Mouse (Mus musculus) heart, postnatal 14 days (tissue): ENCODE data around the gene Sap30l. TPM values are rescaled to one million over a fixed set of nuclear protein-coding genes. Genes with fewer than 3 reads are reported as not detected.
"Not testable (repeated sequence)": the region's sequence is repeated elsewhere in the genome, so short reads cannot be mapped to it uniquely, and the experiment has no call there.

Experiments
- DNase-seq, 2 experiments: peaks; one replicate each; pipeline ENCODE4 v3.0.0; 2021 to 2022
- intact Hi-C: fragments of 180-260 bp; cut with DNase I; formaldehyde crosslinking; loops from one replicate; pipeline ENCODE4 v1.15.1; 2025
- total RNA-seq, 2 experiments: library from RNA; stranded (reverse); gene quantifications; 2 replicates each; pipeline ENCODE4 v1.2.3; 2021

Sap30l gene
- total RNA-seq, 2 experiments from 2014 or later: 34.3 to 35.6 TPM

DNA sequence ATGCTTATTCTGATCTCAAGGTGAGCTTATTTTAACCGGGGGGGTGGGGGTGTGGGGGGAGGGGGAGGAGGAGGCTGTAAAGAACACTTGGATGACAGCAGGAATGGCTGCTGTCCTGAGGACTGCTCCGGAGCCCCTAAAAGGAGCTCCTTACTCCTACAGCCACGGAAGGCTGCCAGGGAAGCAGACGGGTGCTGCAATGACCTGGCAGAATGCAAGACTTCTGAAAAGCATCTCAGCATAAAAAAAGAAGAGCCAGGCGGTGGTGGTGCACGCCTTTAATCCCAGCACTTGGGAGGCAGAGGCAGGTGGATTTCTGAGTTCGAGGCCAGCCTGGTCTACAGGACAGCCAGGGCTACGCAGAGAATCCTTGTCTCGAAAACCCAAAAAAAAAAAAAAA is 3.6 kb upstream of the Sap30l start:
- intact Hi-C loops: no loop called here
- no peak for DNase-seq

DNA sequence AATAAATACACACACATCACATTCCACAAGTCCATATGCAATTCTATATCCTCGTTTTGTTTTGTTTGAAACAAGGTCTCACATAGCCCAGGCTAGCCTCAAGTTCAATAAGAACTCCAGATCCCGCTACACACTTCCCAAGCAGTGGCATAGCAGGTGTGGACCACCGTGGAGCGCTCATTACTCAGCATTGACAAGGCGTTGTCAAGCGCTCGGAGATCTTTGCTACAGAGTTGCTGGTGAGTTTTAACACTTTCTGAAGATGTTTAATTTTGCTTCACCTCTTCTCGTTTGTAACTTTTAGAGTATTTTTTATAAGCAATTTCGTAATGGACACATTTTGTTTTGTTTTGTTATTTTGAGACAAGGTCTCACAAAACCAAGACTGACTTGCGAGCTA is 2.0 kb upstream of the Sap30l start:
- intact Hi-C loops: no loop called here
- DNase-seq: no peak

DNA sequence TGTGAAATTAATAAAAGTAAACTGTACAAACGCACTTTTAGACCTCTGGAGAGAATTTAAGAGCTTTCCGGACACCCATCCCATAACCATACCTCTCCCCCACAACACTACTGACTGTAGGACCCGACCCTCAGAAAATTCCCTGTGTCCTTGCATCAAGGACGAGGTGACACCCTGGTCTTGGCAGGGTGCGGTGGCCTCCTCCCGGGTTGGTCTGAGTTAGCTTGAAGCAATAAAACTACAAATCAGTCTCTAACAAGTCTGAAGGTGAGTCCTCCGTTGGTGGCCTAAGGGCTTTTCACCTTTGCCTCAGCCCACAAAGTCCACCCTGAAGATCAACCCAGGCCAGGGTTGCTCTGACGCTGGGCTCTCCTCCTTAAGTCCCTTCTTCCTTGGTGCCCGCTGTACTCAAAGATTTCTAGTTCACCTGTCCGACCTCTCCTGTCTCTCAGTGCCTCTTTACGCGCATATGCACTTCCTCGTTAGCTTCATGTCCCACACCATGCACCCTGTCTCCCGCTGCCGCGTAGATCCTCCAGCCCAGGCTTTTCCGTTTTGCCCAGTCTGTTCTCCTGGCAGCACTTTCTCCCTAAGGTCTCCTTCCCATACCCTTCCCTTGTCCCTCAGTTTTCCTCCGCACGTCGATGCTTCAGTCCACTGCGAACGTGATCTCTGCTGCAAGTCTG is 1.0 kb upstream of the Sap30l start:
- DNase-seq: peak in 1 of 2 experiments; percentile 28
- intact Hi-C loops: no loop called here

DNA sequence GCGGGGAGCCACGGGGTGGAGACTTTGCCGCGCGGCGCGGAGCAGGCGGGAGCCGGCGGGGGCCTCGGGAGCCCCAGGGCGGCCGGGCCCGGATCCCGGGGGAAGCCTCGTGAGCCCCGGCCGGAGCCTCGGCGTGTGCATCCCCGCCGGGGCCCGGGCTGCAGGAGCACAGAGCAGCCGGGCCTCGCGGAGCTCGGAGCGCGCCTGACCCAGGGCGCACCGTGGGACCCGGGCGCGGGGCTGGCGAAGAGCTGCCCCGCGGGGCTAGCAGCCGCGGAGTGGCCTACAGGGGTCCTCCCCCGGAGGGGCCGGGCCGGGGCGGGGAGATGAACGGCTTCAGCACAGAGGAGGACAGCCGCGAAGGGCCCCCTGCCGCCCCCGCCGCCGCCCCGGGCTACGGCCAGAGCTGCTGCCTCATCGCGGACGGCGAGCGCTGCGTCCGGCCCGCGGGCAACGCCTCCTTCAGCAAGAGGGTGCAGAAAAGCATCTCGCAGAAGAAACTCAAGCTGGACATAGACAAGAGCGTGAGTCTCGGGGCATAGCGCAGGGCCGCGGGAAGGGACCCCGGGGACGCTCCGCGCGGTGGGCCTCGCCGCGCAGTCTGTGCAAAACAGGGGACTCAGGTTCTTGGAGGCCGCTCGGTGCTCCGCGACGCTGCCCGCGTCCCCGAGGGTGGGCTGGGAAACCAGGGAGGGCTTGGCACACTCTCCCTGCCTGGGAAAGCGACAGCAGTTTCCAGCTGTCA is 501 bp downstream of the Sap30l start:
- DNase-seq: peak; percentile 75 to 81
- intact Hi-C loops: no loop called here

DNA sequence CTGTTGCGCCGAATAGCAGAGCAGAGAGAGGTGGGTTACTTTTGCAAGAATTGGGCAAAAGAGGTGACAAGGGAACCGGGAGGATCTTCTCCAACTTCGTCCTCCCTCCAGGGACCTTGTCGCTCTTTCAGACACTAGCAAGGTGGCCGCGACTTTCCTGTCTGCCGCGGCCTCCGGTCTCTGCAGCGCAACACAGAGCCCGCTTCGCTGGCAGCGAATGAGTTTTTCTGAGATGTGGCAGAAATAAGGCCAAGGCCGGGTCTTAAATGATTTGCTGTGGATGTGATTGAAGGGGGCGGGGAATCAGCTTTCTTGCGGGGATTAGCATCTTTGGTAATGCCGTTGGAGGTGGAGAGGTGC is 1.1 kb downstream of the Sap30l start:
- DNase-seq: no peak
- intact Hi-C loops: no loop called here

DNA sequence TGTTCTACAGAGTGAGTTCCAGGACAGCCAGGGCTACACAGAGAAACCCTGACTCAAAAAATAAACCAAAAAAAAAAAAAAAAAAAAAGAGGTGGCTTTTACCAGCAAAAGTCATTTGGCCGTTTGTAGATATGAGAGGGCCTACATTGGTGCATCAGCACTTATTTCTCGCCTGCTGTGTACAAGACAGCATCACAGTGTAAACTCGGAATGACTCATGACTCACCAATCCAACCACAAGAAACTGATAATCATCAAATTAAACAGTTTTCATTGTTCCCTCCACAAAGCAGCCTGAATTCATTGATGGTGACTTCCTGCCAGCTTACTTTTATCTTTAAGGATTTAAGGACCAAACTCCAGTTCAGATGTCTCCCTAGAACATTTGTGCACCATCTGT is 3.6 kb downstream of the Sap30l start:
- DNase-seq: no peak
- intact Hi-C loops: no loop called here

DNA sequence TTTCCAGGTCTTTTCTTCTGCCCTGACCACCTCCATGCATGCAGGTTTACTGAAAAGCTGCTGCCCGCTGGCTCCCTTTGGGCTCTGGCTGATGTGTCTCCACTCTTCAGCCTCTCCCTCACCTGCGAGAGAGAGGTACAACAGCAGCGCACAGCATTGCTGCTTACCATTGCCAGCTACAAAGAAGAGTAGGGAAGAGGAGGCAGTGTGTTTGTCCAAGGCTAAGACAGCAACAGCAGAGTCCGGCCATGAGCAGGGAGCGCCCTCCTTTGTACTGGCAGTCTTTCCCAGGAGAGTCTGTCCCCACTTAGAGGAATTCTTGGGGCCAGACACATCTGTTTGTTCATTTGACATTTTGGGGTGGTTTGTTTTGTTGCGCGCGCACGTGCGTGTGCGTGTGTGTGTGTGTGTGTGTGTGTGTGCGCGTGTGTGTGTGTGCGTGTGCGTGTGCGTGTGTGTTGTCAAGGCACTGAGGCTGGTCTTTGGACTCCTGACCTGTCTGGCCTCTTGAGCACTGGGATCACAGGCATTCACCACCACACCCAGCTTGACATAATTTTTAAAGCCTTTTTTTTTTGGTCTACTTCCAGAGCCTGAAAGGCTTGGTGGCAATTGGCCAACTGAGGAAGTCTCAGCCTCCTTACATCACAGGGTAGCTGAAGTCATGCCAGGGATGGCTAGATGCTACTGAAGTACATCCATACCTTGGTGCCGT is 7.7 kb downstream of the Sap30l start:
- intact Hi-C loops: no loop called here

DNA sequence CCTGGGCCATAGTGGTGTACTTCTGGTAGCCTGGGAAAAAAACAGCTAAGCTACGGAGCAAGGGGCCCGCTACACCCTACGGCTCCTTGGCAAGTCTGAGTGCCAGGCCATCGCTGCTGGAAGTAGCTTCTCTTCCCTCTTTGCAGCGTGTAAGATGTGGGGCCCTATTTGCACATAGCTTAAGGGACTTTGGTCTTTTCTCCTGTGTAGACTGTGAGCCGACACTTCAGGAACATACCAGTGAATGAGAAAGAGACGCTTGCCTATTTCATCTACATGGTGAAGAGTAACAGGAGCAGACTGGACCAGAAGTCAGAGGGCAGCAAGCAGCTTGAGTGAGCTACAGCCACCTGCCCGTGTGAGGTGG is 8.3 kb downstream of the Sap30l start:
- intact Hi-C loops: no loop called here
- DNase-seq: no peak

More for the DNA sequence above, 7.7 kb downstream of the Sap30l start:
- DNase-seq: no peak

DNA sequence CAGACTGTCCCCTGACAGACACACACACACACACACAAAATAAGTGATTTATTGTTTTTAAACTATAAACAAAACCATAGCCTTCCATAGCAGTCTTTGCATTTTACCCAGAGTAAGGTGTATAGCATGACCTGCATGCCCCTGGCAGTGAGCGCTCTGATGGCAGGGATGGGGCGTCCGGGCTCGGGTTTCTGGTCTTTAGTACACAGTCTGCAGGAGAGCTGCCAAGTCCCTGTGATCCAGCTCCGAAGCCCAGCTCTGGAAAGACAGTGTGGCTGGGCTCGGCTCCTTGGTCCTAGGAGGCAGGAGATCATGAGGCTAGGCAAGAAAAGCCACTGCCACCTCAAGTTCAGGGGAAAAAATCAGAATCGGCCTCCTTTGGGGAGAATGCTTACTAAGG is 9.6 kb downstream of the Sap30l start:
- no peak for DNase-seq
- intact Hi-C loops: no loop called here

DNA sequence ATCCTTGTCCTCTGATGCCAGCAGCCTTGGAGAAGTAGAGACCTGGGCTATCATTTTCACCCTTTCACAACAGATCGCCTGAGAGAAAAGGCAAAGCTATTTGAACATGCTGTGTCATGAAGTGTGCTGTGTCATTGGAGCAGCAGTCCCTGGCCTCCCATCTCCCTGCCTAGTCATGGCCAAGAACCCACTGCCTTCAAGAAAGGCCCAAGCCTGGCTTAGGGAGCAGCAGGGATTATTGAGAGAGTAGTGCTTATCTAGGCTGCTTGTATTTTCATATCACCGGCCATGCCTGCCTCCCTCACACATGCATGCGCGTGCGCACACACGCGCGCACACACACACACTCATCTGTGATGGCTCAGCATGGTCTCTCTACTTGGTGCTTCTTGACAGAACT is 10.8 kb downstream of the Sap30l start:
- intact Hi-C loops: no loop called here
- no peak for DNase-seq

DNA sequence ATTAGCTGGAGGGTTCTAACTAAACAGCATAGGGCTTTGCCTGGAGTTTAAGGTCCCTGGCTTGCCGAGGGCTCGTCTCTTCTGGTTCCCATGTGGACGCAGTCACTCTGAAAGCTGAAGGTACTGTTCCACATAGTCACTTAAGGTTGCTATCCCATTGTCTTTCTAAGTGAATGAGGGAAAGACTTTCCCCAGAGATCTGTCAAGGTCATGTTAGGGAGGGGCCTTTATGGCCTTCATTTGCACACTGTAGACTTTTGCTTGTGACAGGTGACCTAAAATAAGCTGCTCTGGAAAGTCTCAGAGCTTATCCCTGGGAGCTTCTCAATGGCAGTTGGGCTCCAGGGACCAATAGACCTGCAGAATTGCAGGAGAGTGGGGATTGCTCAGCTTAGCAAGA is 12.2 kb downstream of the Sap30l start:
- DNase-seq: no peak
- intact Hi-C loops: no loop called here

DNA sequence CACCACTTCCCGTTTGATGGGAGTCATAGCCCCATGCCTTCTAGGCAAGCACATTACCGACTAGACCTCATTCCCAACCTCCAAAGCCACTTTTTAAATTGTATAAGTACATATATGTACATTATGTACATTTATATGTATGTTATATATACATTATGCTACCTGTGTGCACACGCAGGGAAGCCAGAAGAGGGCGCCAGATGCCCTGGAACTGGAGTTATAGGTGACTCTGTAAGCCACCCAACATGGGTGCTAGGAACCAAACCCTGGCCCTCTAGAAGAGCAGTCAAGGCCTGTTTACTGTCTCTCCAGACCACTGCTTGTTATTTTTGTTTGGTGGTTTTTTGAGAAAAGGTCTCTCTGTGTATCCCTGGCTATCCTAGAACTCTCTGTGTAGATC is 16.8 kb downstream of the Sap30l start:
- intact Hi-C loops: no loop called here
- DNase-seq: no peak

DNA sequence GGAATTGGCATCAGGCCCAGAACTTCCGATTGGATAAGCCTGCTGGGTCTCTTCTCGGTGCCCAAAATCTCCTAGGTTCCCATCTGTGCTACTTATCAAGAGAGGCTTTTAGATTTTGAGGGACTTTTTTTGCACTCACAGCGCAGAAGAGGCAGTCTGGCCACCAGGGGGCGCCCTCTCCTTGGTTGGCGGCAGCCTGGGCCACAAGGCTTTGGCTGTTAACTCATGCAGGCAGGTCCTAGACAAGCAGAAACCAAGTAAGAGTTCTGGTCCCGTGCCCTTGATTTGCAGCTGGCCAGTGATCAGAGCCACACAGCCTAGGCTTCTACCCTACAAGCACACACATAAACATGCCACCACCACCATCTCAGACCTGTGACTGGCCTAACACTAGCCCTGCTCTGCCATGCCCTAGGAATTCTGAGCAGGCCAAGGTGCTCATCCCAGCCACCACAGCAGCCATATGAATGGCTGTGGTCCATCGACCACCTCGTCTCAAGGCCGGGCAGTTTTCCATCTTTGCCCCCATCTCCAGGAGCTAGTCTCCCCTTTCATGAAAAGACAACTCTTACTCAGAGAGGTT is 18.7 kb downstream of the Sap30l start:
- intact Hi-C loops: loop anchor here (1.0 to 2.0 kb wide), 2 partner anchors 69 to 114 kb away; no protein-coding TSS in a partner anchor

DNA sequence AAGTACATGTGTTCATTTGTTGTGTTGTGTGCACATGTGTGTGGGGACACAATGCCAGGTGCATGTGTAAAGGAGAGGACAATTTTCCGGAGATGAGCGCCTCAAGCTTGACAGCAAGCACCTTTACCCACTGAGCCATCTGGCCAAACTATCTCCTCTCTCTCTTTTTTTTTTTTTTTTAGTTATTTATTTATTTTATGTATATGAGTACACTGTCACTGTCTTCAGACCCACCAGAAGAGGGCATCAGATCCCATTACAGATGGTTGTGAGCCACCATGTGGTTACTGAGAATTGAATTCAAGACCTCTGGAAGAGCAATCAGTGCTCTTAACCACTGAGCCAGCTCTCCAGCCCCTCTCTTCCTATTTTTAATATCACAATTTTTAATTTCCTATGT is 21.7 kb downstream of the Sap30l start:
- intact Hi-C loops, DNase-seq: not testable (repeated sequence)

More for the DNA sequence above, 18.7 kb downstream of the Sap30l start:
- DNase-seq: peak; percentile 86 to 93

DNA sequence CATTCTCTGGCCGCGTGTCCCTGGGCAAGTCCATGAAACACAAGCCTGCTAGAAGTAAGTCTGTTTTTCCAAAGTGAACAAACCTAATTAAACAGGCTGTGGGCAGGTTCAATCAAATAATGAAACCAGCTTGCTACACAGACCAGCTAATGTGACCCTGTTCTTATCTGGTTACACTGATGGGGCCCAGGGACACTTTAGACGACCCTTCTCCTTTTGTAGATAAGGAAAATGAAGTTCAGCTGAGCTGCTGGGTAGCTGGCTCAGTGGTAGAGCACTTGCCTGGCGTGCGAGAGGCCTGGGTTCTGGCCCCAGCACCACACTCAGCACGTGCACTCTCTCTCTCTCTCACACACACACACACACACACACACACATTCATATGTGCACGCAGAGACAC is 22.3 kb downstream of the Sap30l start:
- intact Hi-C loops: no loop called here
- no peak for DNase-seq

DNA sequence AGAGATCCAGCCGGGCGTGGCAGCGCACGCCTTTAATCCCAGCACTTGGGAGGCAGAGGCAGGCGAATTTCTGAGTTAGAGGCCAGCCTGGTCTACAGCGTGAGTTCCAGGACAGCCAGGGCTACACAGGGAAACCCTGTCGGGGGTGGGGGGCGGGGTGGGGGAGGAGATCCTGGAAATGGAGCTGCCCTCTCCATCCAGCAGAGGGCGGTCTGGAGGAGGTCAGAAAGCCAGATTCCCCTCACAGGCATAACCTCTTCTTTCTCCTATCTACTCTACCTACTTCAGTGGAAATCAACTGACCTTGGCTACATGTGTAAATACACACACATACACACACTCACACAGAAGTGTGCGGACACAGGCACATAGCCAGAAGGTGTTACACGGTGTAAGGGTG is 23.8 kb downstream of the Sap30l start:
- intact Hi-C loops, DNase-seq: not testable (repeated sequence)

DNA sequence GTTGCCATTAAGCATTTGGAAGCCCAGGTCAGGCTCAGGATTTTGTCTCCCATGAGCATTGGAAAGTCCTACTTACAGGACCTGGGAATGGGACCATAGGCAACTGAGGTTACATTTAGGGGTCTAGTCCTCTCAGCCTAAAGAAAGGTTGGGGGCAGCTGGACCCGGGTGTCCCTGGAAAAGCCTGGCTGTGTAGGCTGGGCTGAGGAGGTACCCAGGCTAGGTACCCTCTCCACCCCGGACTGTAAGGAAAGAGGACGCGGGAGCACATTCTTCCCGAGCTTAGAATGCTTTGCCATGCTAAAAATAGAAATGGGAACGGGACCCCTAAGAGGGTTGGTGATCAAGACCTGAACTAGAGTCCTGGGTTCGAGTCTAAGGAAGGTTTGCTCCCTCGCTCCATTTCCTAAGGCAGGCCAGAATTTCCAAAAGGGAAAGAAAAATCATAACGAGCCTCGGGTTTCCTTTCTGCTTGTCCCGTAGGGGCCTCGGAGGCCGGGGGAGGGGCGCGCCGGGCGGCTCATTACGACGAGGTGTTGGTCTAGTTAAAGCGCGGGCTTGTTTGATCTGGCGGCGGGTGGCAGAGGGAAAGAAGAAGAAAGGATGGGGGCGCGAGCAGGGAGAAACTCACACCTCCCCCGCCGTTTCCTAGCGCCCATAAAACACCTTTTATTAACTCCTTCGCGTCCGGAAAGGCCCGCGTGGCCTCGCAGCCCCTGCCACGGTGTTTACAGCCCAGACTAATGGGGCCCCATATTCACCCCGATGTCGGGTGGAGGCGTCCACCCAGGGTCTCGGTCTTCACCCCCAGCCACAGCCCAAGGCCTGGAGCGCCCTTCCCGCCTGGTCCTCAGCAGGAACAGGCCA is 25.8 kb downstream of the Sap30l start:
- intact Hi-C loops: no loop called here
- peak in 1 of 2 experiments; percentile 32 for DNase-seq

DNA sequence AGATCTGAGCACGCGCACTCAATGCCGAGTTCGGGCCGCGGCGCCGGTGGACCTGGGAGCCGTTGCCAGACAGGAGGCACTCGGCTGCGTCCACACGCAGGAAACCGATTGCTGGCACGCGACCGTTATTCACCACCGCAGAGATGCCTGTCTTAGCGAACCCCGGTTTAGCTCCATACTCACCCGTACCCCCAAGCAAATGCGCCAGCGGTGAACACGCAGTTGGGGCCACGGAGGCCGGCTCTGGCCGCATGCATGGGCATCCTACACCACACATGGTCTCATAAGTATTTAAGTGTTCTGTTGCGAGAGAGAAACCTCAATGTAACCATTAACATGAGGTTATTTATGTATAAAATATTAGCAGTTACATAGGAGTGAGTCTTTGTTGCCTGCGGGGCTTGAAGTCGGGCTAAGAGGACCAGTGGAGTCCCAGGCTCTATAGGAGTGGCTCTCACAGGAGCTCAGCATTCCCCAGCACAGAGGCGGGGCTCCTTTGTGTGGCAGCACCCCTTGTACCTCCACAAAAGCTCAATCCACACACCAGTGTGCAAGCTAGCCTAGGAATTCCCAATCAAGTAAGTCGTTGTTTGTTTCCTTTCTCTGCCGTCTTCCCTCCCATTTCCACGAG is 26.6 kb downstream of the Sap30l start:
- DNase-seq: peak; percentile 16 to 25
- intact Hi-C loops: no loop called here

DNA sequence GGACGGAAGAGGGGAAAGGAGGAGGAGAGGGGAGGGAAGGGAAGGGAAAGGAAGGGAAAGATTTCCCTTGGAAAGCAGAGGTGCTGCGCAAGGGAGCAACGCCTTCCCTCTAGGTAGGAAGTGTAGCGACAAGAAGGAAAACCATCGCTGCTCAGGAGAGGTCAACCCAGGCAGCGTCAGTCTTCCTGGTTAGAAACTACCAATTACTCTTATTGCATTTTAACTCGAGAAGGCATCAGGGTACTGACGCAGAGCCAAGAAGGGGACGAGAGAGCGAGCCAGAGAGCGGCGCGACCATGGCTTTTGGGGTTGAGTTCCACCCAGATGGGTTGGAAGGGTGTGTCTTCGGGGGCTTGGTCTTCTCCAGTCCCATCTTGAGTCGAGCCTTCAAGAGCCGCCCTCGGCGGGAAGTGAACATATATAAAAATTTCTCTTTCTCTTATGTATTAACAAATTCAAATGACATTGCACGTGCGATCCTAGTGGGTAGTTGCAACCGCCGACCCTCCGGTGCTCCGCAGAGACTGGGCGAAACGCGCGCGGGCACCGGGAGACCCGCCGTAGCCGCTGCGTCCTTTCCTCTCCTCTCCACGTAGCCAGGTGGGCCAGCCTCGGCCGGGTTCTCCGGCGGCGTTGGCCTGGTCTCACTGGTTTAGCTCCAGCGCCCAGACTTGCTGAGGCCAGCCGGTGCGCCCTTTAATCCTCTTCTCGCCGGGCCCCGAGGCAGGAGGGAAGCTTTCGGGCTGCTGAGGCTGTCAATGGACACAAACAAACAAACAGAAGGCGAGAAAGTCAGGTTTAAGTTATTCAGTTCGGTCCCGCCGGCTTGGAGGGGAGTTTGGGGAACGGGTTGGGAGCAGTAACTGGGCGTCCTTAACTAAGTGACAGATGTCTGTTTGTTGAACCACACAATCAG is 27.8 kb downstream of the Sap30l start:
- intact Hi-C loops: no loop called here
- DNase-seq: no peak
